Mouse (Mus musculus) liver, adult 2 months (tissue): ENCODE data around the gene Nup210.

Source experiments
- CTCF ChIP-seq: fragments of 200-500 bp; IDR thresholded peaks from 2 replicates; pipeline ENCODE4 v1.5.1; 2011; ENCODE audit warnings: low read depth, low read length, control low read depth
- POLR2A ChIP-seq: fragments of 200-500 bp; IDR thresholded peaks from 2 replicates; pipeline ENCODE4 v1.6.1; 2011; ENCODE audit warnings: low read length, control low read depth; ENCODE audit not compliant: insufficient read depth; ENCODE audit errors: extremely low read depth

DNA sequence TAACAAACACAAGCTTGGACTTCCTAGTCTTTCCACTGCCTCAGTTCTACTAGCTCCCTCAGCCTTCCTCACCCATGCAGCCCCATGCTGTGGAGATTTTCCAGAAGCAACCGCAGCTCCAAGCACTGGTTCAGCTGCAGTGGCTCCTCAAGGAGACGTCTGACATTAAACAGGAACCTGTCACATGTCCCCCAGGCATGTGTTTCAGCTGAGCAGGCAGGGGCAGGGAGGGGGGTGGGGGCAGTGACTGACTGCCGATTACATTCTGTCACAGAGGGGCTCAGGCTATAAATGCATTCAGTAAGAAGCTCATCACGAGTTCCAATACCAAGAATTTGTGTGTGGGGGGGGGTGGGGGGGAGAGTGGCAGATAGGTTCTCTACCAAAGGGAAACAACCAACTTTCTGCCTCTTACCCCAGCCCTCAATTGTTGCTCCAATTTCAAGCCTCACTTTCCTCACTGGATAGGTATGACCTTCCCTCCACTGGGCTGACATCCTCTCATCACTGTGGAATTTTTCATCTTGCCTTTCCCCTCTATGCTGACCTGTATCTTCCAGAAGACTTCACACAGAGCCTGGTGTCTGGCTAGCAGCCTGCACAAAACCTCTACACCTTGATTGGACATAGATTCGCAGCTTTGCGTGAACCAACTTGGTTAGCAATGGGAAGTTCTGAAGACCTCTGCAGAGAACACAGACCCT is 71.8 kb downstream of the Nup210 start:
- TF ChIP-seq POLR2A (no peak), CTCF (no peak)
